Mouse (Mus musculus): ENCODE measurements around the gene Gm6525. TPM values are rescaled to one million over a fixed set of nuclear protein-coding genes. Genes with fewer than 3 reads are reported as not detected.

The Gm6525 gene
- polyA plus RNA-seq, 1 experiment from 2014 or later, result 1.6 TPM

DNA sequence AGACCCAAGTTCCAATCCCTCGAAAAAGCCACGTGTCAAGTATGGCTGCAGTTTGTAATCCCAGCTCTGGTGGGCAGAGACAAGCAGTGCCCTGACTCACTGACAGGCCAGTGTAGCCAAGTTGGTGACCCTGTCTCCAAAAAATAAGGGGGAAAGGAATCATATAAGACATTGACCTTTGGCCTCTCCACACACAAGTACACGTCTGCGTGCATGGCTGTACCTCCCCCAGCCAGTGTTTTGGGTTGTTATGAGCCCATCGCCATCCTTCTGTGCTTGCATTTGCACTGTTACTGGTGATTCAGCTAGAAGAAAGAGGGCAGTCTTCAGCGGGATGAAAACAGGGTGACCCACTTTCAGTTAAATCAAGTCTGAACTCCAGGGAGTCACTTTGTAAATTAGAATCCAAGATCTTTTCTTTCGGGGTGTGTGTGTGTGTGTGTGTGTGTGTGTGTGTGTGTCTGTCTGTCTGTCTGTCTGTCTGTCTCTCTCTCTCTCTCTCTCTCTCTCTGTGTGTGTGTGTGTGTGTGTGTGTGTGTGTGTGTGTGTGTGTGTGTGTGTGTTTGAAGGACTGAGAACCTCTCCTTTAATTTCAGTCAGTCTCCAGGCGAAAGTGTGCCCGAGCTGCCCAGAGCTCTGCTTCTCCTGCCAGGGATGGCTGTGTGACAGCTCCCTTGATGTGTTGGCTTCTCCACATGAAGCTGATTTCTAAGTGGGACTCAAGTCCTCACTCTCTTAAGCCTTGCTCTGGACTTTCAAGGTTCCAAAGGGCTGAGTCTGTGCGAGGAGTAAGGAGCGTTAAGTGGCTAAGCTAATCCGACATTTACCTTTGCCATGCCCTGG lies 43.4 kb downstream of the Gm6525 start:
- no peak overlapping the region for H3K4me2 ChIP-seq

DNA sequence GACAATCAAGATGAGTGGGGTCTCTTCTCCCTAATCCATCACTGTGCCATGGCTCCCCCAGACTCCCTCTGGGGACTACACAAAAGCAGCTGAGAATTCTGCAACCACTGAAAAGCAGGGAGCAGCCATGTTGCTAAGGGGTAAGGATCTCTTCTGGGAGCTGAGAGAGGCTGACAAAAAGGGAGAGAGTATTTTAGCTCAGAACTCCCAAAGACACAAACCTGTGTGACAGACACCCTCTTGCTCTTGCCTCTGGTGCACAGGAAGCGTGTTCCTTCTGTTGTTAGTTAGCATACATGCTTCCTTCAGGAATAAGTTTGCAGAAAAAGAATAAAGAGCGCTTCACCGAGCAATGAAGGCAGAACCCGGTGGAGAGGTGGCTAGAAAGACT lies 44.1 kb downstream of the Gm6525 start:
- peaks cover 43% of the 10 kb centered on the region for H3K4me1 ChIP-seq
- no peak overlapping the region for H3K9ac ChIP-seq
- WGBS, result 37% methylated on average over 4 of the region's 4 CpGs
- no peak overlapping the region for H3K27ac ChIP-seq
- H3K4me2 ChIP-seq, result no peak overlapping the region
- H3K9me3 ChIP-seq, result no peaks in the 10 kb centered on the region
- ATAC-seq (ENCODE audit: insufficient number of reproducible peaks, low FRiP score, low TSS enrichment, low read depth), result no peak
- H3K4me3 ChIP-seq, result no peak overlapping the region
- no peaks in the 10 kb centered on the region for H3K27me3 ChIP-seq
- no peaks in the 10 kb centered on the region for H3K36me3 ChIP-seq

More for the DNA sequence above, 43.4 kb downstream of the Gm6525 start:
- no peak for ATAC-seq (ENCODE audit: insufficient number of reproducible peaks, low FRiP score, low TSS enrichment, low read depth)
- Histone ChIP-seq H3K4me1 (peaks cover 43% of the 10 kb centered on the region), H3K4me3 (no peak overlapping the region), H3K9me3 (no peaks in the 10 kb centered on the region), H3K27ac (no peak overlapping the region), H3K36me3 (no peaks in the 10 kb centered on the region), H3K27me3 (no peaks in the 10 kb centered on the region), H3K9ac (no peak overlapping the region)
- 66% methylated on average over 12 of the region's 12 CpGs for WGBS

DNA sequence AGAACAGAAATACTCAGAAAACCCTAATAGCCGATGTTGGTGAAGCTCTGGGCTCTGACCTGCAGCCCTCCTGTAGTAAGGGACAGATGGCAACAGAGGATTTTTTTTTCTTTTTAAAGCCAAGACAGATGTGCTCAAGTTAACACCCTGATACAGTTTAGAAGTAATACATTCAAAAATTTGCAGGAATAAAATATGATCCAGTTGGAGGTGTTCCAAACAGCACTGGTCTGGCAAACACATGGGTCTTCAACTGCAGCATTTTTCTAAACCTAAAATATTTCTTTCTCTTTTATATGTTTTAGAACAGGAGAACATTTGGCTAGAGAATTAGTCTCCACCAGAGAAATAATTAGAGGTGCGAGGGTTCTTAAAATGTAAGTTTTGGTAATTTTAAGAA lies 44.6 kb downstream of the Gm6525 start:
- H3K4me1 ChIP-seq, result peaks cover 43% of the 10 kb centered on the region
- H3K36me3 ChIP-seq, result no peaks in the 10 kb centered on the region
- no peak overlapping the region for H3K27ac ChIP-seq
- H3K9ac ChIP-seq, result no peak overlapping the region
- H3K27me3 ChIP-seq, result no peaks in the 10 kb centered on the region
- no peak overlapping the region for H3K4me3 ChIP-seq
- H3K9me3 ChIP-seq, result no peaks in the 10 kb centered on the region
- no peak for ATAC-seq (ENCODE audit: insufficient number of reproducible peaks, low FRiP score, low TSS enrichment, low read depth)
- H3K4me2 ChIP-seq, result no peak overlapping the region
- 30% methylated on average over 2 of the region's 2 CpGs for WGBS

DNA sequence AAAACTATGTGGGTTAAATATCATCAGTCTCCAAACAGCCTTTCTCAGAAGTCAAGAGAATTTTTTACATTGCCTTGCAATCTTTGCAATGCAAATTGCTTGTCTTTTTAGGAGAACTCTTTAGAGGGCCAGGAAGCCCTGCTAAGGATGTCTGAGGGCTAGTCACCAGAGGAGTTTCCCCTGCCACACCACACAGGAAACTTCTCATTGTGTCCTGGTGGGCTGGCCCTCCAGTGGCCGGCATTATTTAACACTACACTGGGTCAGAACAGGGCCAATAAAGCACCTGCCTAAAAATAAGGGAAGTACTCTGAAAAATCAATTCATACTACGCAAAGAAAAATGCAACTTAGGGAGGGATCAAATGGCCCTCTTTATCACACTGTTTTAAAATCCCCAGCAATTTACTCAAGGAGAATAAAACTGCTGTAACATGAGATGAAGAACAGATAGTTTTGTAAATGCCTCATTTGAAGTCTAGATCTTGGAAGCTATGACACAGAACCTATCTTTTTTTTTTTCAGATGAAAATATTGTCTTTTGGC lies 45.3 kb downstream of the Gm6525 start:
- peaks cover 43% of the 10 kb centered on the region for H3K4me1 ChIP-seq
- H3K9ac ChIP-seq, result no peak overlapping the region
- no peak overlapping the region for H3K4me3 ChIP-seq
- no peak overlapping the region for H3K27ac ChIP-seq
- WGBS, result 27% methylated on average over 2 of the region's 2 CpGs
- no peaks in the 10 kb centered on the region for H3K36me3 ChIP-seq
- no peak overlapping the region for H3K4me2 ChIP-seq
- ATAC-seq (ENCODE audit: insufficient number of reproducible peaks, low FRiP score, low TSS enrichment, low read depth), result no peak
- H3K27me3 ChIP-seq, result no peaks in the 10 kb centered on the region
- H3K9me3 ChIP-seq, result no peaks in the 10 kb centered on the region

DNA sequence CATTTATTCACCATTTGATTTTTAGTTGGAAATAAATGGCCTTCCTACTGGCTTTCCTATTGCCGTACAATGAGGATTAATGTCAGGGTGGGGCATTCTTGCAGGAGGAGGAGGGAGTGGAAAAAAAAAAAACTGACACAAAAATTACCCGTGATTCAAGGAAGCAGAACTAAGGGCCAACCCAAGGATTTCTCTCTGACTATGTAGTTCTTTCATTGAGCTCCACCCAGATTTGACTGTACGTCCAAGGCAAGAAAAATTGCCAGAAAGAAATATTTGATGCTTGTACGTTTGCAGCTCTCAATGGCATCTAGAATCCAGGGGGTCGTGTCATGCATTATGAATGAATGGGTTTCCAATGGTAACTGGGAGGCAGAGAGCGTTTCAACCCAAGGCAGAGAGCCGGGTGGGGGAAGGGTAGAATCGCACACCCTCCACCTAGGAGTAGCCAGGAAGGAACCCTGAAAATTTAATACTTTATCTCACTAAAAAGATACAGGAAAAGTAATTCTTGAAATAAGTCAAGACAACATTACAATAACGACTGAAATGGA lies 45.9 kb downstream of the Gm6525 start:
- H3K9ac ChIP-seq, result no peak overlapping the region
- peak overlapping the region; percentile 44 for H3K4me3 ChIP-seq
- H3K27ac ChIP-seq, result no peak overlapping the region
- no peaks in the 10 kb centered on the region for H3K36me3 ChIP-seq
- 10% methylated on average over 9 of the region's 9 CpGs for WGBS
- no peaks in the 10 kb centered on the region for H3K27me3 ChIP-seq
- ATAC-seq (ENCODE audit: insufficient number of reproducible peaks, low FRiP score, low TSS enrichment, low read depth), result no peak
- peak overlapping the region; percentile 62 for H3K4me2 ChIP-seq
- H3K4me1 ChIP-seq, result peaks cover 43% of the 10 kb centered on the region
- no peaks in the 10 kb centered on the region for H3K9me3 ChIP-seq

DNA sequence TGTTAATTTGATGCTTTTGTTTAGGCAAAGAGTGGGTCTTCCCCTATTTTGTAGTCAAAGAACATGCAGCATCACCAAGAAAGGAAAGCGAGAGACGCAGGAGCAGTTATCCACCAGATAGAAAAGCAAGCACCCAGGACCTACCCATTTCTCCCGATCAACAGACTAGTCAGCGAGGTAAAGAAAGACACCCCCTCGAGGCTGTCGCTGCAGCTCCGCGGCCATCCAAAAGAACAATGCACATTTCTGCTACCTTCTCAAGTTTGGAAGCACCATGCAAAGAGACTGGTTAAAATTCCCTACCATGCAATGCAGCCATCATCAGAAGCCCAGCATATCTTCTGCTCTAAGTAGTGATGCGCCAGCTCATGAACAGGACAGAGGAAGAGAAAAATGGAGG lies 46.4 kb downstream of the Gm6525 start:
- 4% methylated on average over 9 of the region's 9 CpGs for WGBS
- Histone ChIP-seq H3K4me1 (peaks cover 43% of the 10 kb centered on the region), H3K27me3 (no peaks in the 10 kb centered on the region), H3K4me2 (peak overlapping the region; percentile 62), H3K4me3 (peak overlapping the region; percentile 44), H3K9me3 (no peaks in the 10 kb centered on the region), H3K27ac (no peak overlapping the region), H3K9ac (0 out of 2 replicates have a peak overlapping the region, but pooled peaks have one; percentile 37), H3K36me3 (no peaks in the 10 kb centered on the region)
- ATAC-seq (ENCODE audit: insufficient number of reproducible peaks, low FRiP score, low TSS enrichment, low read depth), result no peak

DNA sequence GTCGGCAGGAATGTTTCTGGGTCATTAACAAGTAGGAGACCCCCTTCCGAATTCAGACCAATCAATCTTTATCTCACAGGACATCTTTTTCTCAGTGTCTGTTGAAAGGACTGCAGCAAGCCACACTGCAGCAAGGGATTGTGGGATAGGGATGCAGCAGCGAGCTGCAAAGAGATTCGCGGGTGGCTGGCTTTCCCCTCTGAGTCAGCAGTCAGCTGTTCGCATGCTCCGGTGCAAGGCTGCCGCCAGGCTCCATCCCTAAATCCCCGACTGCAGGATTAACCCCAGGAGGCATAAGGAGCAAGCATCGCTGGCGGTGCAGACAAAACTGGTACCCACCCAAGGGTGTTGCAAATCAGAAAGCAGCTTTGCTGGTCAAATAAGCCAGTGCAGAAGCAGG lies 46.8 kb downstream of the Gm6525 start:
- WGBS, result under 1% methylated on average over 11 of the region's 11 CpGs
- ATAC-seq (ENCODE audit: insufficient number of reproducible peaks, low FRiP score, low TSS enrichment, low read depth), result no peak
- H3K27ac ChIP-seq, result no peak overlapping the region

More for the DNA sequence above, 46.8 kb downstream of the Gm6525 start:
- Histone ChIP-seq H3K27me3 (no peaks in the 10 kb centered on the region), H3K4me3 (peak overlapping the region; percentile 44), H3K9ac (0 out of 2 replicates have a peak overlapping the region, but pooled peaks have one; percentile 37), H3K36me3 (no peaks in the 10 kb centered on the region), H3K4me1 (peaks cover 43% of the 10 kb centered on the region), H3K9me3 (no peaks in the 10 kb centered on the region), H3K4me2 (peak overlapping the region; percentile 62)

Other genes starting within 250 kb of the Gm6525 start
- 47.9 and 51.4 TPM in 2 replicates for gene Tmem131l, start 133.9 kb upstream of the Gm6525 start, polyA plus RNA-seq (2015; fragmentation: Nextera tagmentation; extraction: Ambion mirVana)
- 11.1 and 11.2 TPM in 2 replicates for gene Mnd1, start 18.3 kb upstream of the Gm6525 start, polyA plus RNA-seq (2015; fragmentation: Nextera tagmentation; extraction: Ambion mirVana)
- gene Trim2, start 132.8 kb downstream of the Gm6525 start, polyA plus RNA-seq (2015; fragmentation: Nextera tagmentation; extraction: Ambion mirVana), result 33.4 and 35.9 TPM in 2 replicates

All from limb, embryonic 15.5 days (tissue).